Mouse (Mus musculus): ENCODE data around the gene Cldn22. TPM values are rescaled to one million over a fixed set of nuclear protein-coding genes. Genes with fewer than 3 reads are reported as not detected.

Gene Cldn22
- polyA plus RNA-seq, 1 experiment from 2014 or later, result not detected

DNA sequence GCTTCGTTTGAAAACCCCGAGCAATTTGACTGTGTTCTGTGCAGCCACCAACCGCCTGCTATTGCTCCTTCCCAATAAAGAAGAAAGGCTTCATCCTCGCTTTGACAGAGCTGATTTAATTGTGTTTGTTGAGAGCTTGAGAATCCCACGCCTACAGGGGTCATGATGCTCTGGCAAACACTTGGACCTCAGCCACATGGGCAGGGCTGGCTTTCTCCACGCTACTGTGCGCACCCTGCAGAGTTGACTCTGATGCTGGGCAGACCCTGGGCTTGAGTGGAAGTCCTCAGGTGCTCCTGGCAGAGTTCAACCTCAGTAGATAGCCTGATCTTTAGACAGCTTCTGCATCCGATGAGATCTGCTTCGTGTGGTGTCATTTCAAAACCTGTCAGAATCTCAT lies 32.3 kb upstream of the Cldn22 start:
- Histone ChIP-seq H3K27ac (ENCODE audit: low read depth, low read length) (no peak overlapping the region), H3K4me2 (no peak overlapping the region), H3K4me1 (ENCODE audit: control insufficient read depth, insufficient read depth, low read length) (peaks cover 5% of the 10 kb centered on the region; the same call in 1 of the 2 replicates), H3K9me3 (replicated peaks; ENCODE audit: control insufficient read depth, low read length) (no peaks in the 10 kb centered on the region), H3K27me3 (ENCODE audit: control insufficient read depth, insufficient read depth, low read length) (no peaks in the 10 kb centered on the region), H3K9ac (ENCODE audit: low read depth, low read length) (no peak overlapping the region), H3K36me3 (ENCODE audit: control insufficient read depth, insufficient read depth, low read length) (no peaks in the 10 kb centered on the region), H3K4me3 (ENCODE audit: low read depth, low read length) (no peak overlapping the region)
- WGBS (ENCODE audit: insufficient replicate concordance), result 80% methylated on average over 9 of the region's 9 CpGs
- no peak for ATAC-seq (replicated peaks; ENCODE audit: insufficient number of reproducible peaks, low FRiP score, low TSS enrichment)

DNA sequence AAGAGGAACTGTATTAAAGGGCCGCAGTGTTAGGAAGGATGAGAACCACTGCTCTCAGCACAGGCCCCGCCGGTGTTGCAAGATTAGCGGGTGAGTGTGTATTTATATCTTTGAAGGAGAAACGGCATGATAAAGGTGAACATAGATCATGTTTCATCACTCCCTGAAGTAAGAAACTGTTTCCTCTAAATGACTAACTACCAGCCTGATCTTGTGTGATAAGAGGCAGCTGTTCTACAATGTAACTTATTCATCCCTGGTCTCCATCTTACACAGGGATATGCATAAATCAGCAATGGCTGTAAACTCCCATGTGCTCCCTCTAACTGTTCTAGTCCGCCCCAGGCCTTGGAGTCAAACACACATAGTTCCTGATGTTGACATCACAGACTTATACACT lies 24.8 kb upstream of the Cldn22 start:
- no peaks in the 10 kb centered on the region for H3K27me3 ChIP-seq (ENCODE audit: control insufficient read depth, insufficient read depth, low read length)
- H3K4me1 ChIP-seq (ENCODE audit: control insufficient read depth, insufficient read depth, low read length), result no peaks in the 10 kb centered on the region
- no peaks in the 10 kb centered on the region for H3K36me3 ChIP-seq (ENCODE audit: control insufficient read depth, insufficient read depth, low read length)
- H3K4me2 ChIP-seq, result no peak overlapping the region
- ATAC-seq (replicated peaks; ENCODE audit: insufficient number of reproducible peaks, low FRiP score, low TSS enrichment), result no peak
- H3K27ac ChIP-seq (ENCODE audit: low read depth, low read length), result no peak overlapping the region
- WGBS (ENCODE audit: insufficient replicate concordance), result 51% methylated on average over 6 of the region's 6 CpGs
- H3K9ac ChIP-seq (ENCODE audit: low read depth, low read length), result no peak overlapping the region
- no peaks in the 10 kb centered on the region for H3K9me3 ChIP-seq (replicated peaks; ENCODE audit: control insufficient read depth, low read length)
- no peak overlapping the region for H3K4me3 ChIP-seq (ENCODE audit: low read depth, low read length)

GRCm38 (mm10) chr8:47802349-47802748 lies 21.9 kb upstream of the Cldn22 start:
- H3K36me3 ChIP-seq (ENCODE audit: control insufficient read depth, insufficient read depth, low read length), result no peaks in the 10 kb centered on the region
- H3K4me2 ChIP-seq, result no peak overlapping the region
- no peak overlapping the region for H3K4me3 ChIP-seq (ENCODE audit: low read depth, low read length)
- ATAC-seq (replicated peaks; ENCODE audit: insufficient number of reproducible peaks, low FRiP score, low TSS enrichment), result no peak
- 65% methylated on average over 2 of the region's 2 CpGs for WGBS (ENCODE audit: insufficient replicate concordance)
- no peaks in the 10 kb centered on the region for H3K27me3 ChIP-seq (ENCODE audit: control insufficient read depth, insufficient read depth, low read length)
- no peak overlapping the region for H3K27ac ChIP-seq (ENCODE audit: low read depth, low read length)
- no peaks in the 10 kb centered on the region for H3K4me1 ChIP-seq (ENCODE audit: control insufficient read depth, insufficient read depth, low read length)
- no peak overlapping the region for H3K9ac ChIP-seq (ENCODE audit: low read depth, low read length)
- no peaks in the 10 kb centered on the region for H3K9me3 ChIP-seq (replicated peaks; ENCODE audit: control insufficient read depth, low read length)

GRCm38 (mm10) chr8:47804262-47804661 lies 20.0 kb upstream of the Cldn22 start:
- Histone ChIP-seq H3K27ac (ENCODE audit: low read depth, low read length) (no peak overlapping the region), H3K4me3 (ENCODE audit: low read depth, low read length) (no peak overlapping the region), H3K27me3 (ENCODE audit: control insufficient read depth, insufficient read depth, low read length) (no peaks in the 10 kb centered on the region), H3K9me3 (replicated peaks; ENCODE audit: control insufficient read depth, low read length) (no peaks in the 10 kb centered on the region), H3K4me2 (no peak overlapping the region), H3K36me3 (ENCODE audit: control insufficient read depth, insufficient read depth, low read length) (no peaks in the 10 kb centered on the region), H3K4me1 (ENCODE audit: control insufficient read depth, insufficient read depth, low read length) (no peaks in the 10 kb centered on the region), H3K9ac (ENCODE audit: low read depth, low read length) (no peak overlapping the region)
- 88% methylated on average over 1 of the region's 1 CpGs for WGBS (ENCODE audit: insufficient replicate concordance)
- no peak for ATAC-seq (replicated peaks; ENCODE audit: insufficient number of reproducible peaks, low FRiP score, low TSS enrichment)

GRCm38 (mm10) chr8:47809970-47810665 lies 14.2 kb upstream of the Cldn22 start:
- Histone ChIP-seq H3K4me3 (ENCODE audit: low read depth, low read length) (no peak overlapping the region), H3K27ac (ENCODE audit: low read depth, low read length) (no peak overlapping the region)
- ATAC-seq (replicated peaks; ENCODE audit: insufficient number of reproducible peaks, low FRiP score, low TSS enrichment), result no peak

DNA sequence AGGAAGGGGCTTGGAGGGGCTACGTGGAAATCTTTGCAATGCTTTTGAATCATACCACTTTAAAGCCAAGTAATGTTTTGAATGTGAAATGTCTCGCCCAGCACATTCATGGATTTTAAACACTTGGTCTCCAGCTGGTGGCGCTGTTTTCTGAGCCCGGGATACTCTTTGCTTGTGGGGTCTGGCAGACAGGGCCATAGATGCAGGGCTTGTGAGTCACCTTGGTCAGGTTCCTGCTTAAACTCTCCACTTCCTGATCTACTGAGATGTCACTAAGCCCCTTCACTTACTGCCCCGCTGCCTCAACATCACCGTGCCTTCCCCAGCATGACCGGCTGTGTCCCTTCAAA lies 13.6 kb upstream of the Cldn22 start:
- Histone ChIP-seq H3K36me3 (ENCODE audit: control insufficient read depth, insufficient read depth, low read length) (no peaks in the 10 kb centered on the region), H3K4me1 (ENCODE audit: control insufficient read depth, insufficient read depth, low read length) (peaks cover 6% of the 10 kb centered on the region; the same call in 1 of the 2 replicates), H3K27me3 (ENCODE audit: control insufficient read depth, insufficient read depth, low read length) (no peaks in the 10 kb centered on the region), H3K27ac (ENCODE audit: low read depth, low read length) (no peak overlapping the region), H3K4me3 (ENCODE audit: low read depth, low read length) (no peak overlapping the region), H3K9me3 (replicated peaks; ENCODE audit: control insufficient read depth, low read length) (no peaks in the 10 kb centered on the region), H3K4me2 (no peak overlapping the region), H3K9ac (ENCODE audit: low read depth, low read length) (no peak overlapping the region)
- ATAC-seq (replicated peaks; ENCODE audit: insufficient number of reproducible peaks, low FRiP score, low TSS enrichment), result no peak
- 73% methylated on average over 7 of the region's 7 CpGs for WGBS (ENCODE audit: insufficient replicate concordance)

More at GRCm38 (mm10) chr8:47809970-47810665, 14.2 kb upstream of the Cldn22 start:
- Histone ChIP-seq H3K36me3 (ENCODE audit: control insufficient read depth, insufficient read depth, low read length) (no peaks in the 10 kb centered on the region), H3K9ac (ENCODE audit: low read depth, low read length) (no peak overlapping the region), H3K4me2 (no peak overlapping the region), H3K27me3 (ENCODE audit: control insufficient read depth, insufficient read depth, low read length) (no peaks in the 10 kb centered on the region), H3K4me1 (ENCODE audit: control insufficient read depth, insufficient read depth, low read length) (peaks cover 6% of the 10 kb centered on the region; the same call in 1 of the 2 replicates), H3K9me3 (replicated peaks; ENCODE audit: control insufficient read depth, low read length) (no peaks in the 10 kb centered on the region)
- 64% methylated on average over 14 of the region's 14 CpGs for WGBS (ENCODE audit: insufficient replicate concordance)

GRCm38 (mm10) chr8:47811221-47811620 lies 13.1 kb upstream of the Cldn22 start:
- Histone ChIP-seq H3K4me2 (no peak overlapping the region), H3K4me3 (ENCODE audit: low read depth, low read length) (no peak overlapping the region), H3K36me3 (ENCODE audit: control insufficient read depth, insufficient read depth, low read length) (no peaks in the 10 kb centered on the region), H3K9ac (ENCODE audit: low read depth, low read length) (no peak overlapping the region), H3K4me1 (ENCODE audit: control insufficient read depth, insufficient read depth, low read length) (peaks cover 6% of the 10 kb centered on the region; the same call in 1 of the 2 replicates), H3K27ac (ENCODE audit: low read depth, low read length) (no peak overlapping the region), H3K27me3 (ENCODE audit: control insufficient read depth, insufficient read depth, low read length) (no peaks in the 10 kb centered on the region), H3K9me3 (replicated peaks; ENCODE audit: control insufficient read depth, low read length) (no peaks in the 10 kb centered on the region)
- ATAC-seq (replicated peaks; ENCODE audit: insufficient number of reproducible peaks, low FRiP score, low TSS enrichment), result no peak
- 83% methylated on average over 12 of the region's 12 CpGs for WGBS (ENCODE audit: insufficient replicate concordance)

- Histone ChIP-seq H3K9ac (ENCODE audit: low read depth, low read length) (no peak overlapping the region), H3K27me3 (ENCODE audit: control insufficient read depth, insufficient read depth, low read length) (no peaks in the 10 kb centered on the region), H3K4me3 (ENCODE audit: low read depth, low read length) (no peak overlapping the region), H3K4me1 (ENCODE audit: control insufficient read depth, insufficient read depth, low read length) (peaks cover 3% of the 10 kb centered on the region; the same call in 1 of the 2 replicates), H3K4me2 (no peak overlapping the region), H3K36me3 (ENCODE audit: control insufficient read depth, insufficient read depth, low read length) (no peaks in the 10 kb centered on the region), H3K9me3 (replicated peaks; ENCODE audit: control insufficient read depth, low read length) (no peaks in the 10 kb centered on the region), H3K27ac (ENCODE audit: low read depth, low read length) (no peak overlapping the region)
- ATAC-seq (replicated peaks; ENCODE audit: insufficient number of reproducible peaks, low FRiP score, low TSS enrichment), result no peak
- WGBS (ENCODE audit: insufficient replicate concordance), result 78% methylated on average over 8 of the region's 8 CpGs
Observed at GRCm38 (mm10) chr8:47819034-47819433, 5.2 kb upstream of the Cldn22 start.

All from heart, embryonic 11.5 days (tissue).